Mouse (Mus musculus): ENCODE data around the gene Ptprg. TPM values are rescaled to one million over a fixed set of nuclear protein-coding genes. Genes with fewer than 3 reads are reported as not detected.
A peak's percentile ranks its signal among the peaks of the same experiment; 100 is the strongest.

Ptprg gene
- polyA plus RNA-seq, 1 experiment from 2014 or later = 45.4 TPM

DNA sequence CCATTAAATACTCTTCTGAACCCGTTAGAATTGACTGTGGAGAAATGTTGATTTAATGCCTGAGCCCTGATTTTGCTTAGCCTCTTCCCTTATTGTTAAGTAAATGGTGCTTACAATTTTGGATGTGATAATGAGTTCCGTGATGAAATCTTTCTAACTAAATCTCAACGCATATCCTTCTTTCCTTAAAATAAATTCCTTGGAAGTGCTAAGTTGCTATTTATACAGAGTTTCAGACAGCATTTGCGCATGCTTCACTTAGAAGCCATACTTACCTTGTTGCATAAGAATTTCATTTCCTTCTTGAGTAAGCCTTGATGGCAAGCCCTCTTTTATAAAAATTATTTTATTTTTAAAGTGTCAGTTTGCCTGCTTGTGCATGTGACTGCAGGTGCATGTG, 70.2 kb downstream of the Ptprg start:
- H3K9ac ChIP-seq (replicated peaks) = no peak overlapping the region
- 79% methylated on average over 4 of the region's 4 CpGs for WGBS
- no peak overlapping the region for H3K4me3 ChIP-seq (replicated peaks)
- no peak for ATAC-seq
- H3K27ac ChIP-seq = no peak overlapping the region
- no peak overlapping the region for H3K4me2 ChIP-seq (replicated peaks)
- no peaks in the 10 kb centered on the region for H3K9me3 ChIP-seq
- H3K36me3 ChIP-seq = no peaks in the 10 kb centered on the region
- H3K27me3 ChIP-seq = no peaks in the 10 kb centered on the region
- peaks cover 35% of the 10 kb centered on the region for H3K4me1 ChIP-seq (replicated peaks)

DNA sequence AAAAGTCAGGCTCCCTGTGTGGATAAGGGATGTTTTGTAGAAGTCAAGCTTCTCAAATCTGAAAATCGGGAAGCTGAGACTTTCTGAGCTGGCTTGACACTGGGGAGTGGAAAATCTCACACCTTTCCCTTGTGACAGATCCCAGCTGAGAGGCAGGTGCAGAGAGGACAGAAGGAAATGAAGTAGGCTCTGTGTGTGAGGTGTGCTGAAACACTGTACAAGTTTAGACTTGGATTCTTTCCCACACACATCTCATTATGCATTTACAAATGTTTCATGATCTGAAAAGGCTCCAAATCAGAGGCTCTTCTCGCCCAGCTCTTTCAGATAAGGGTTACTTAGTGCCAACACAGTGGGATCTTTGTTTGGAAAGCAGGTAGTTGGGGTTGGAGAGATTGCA, 77.4 kb downstream of the Ptprg start:
- WGBS = 72% methylated on average over 2 of the region's 2 CpGs
- Histone ChIP-seq H3K9ac (replicated peaks) (no peak overlapping the region), H3K27ac (no peak overlapping the region), H3K4me2 (replicated peaks) (no peak overlapping the region), H3K9me3 (no peaks in the 10 kb centered on the region), H3K27me3 (no peaks in the 10 kb centered on the region), H3K36me3 (no peaks in the 10 kb centered on the region), H3K4me1 (replicated peaks) (no peaks in the 10 kb centered on the region), H3K4me3 (replicated peaks) (no peak overlapping the region)
- ATAC-seq = no peak

DNA sequence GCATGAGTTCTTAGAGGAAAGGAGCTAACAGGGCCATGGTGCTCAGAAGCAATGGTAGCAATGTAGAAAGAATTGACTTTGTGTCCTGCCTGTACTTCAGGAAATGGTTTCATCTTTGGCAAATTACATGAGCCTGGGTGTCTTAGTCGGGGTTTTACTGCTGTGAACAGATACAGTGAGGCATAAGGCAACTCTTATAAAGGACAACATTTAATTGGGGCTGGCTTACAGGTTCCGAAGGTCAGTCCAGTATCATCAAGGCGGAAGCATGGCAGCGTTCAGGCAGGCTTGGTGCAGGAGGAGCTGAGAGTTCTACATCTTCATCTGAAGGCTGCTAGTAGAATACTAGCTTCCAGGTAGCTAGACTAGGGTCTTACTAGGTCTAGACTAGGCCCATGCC, 78.2 kb downstream of the Ptprg start:
- Histone ChIP-seq H3K4me3 (replicated peaks) (no peak overlapping the region), H3K36me3 (no peaks in the 10 kb centered on the region), H3K4me1 (replicated peaks) (no peaks in the 10 kb centered on the region), H3K27me3 (no peaks in the 10 kb centered on the region), H3K27ac (no peak overlapping the region), H3K9ac (replicated peaks) (no peak overlapping the region), H3K4me2 (replicated peaks) (no peak overlapping the region), H3K9me3 (no peaks in the 10 kb centered on the region)
- no peak for ATAC-seq
- 95% methylated on average over 4 of the region's 4 CpGs for WGBS

- Histone ChIP-seq H3K27ac (no peak overlapping the region), H3K9me3 (no peaks in the 10 kb centered on the region), H3K36me3 (no peaks in the 10 kb centered on the region), H3K4me3 (replicated peaks) (no peak overlapping the region), H3K9ac (replicated peaks) (no peak overlapping the region), H3K4me2 (replicated peaks) (no peak overlapping the region), H3K4me1 (replicated peaks) (no peaks in the 10 kb centered on the region), H3K27me3 (no peaks in the 10 kb centered on the region)
- 87% methylated on average over 7 of the region's 7 CpGs for WGBS
- no peak for ATAC-seq
These were observed 84.3 kb downstream of the Ptprg start for GRCm38 (mm10) chr14:11637673-11638072.

DNA sequence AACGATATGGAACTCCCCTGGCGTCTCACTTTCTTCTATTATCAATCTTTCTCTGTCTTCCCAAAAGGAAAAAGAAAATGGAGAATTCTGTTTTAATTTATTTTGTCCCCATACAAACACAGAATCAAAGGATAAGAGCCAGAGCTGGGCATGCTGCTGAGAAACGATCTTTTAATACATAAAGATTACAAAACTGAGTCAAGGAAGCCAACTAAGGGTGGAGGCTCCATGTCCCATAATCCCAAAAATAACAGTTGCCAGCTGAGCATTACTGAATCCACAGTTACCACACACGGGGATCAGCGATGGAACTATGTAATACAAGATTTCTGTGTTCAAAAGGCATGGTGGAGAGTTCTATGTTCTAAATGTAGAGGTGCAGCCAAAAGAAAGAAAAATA, 86.0 kb downstream of the Ptprg start:
- H3K27ac ChIP-seq = no peak overlapping the region
- H3K4me3 ChIP-seq (replicated peaks) = no peak overlapping the region
- H3K9me3 ChIP-seq = no peaks in the 10 kb centered on the region
- H3K27me3 ChIP-seq = no peaks in the 10 kb centered on the region
- 93% methylated on average over 5 of the region's 5 CpGs for WGBS
- no peak for ATAC-seq
- no peak overlapping the region for H3K9ac ChIP-seq (replicated peaks)
- H3K36me3 ChIP-seq = no peaks in the 10 kb centered on the region
- no peak overlapping the region for H3K4me2 ChIP-seq (replicated peaks)
- no peaks in the 10 kb centered on the region for H3K4me1 ChIP-seq (replicated peaks)

DNA sequence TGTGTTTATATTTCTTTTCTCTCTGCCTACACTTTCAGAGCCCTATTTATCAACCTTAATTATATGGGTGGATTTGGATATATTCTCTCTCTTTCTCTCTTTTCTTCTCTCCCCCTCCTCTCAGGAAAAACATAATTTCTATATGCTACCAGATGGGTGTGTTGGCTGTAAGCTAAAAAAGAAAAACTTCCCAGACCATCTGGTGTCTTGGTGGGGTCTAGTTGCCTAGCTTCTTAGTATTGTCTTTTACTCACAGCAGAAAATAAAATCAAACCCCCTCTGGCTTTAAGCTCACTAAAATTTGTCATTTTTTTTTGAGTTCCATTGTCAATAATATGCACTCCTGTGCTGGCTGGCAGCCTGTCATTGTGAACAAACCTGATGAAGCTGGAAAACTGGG, 87.0 kb downstream of the Ptprg start:
- no peaks in the 10 kb centered on the region for H3K9me3 ChIP-seq
- no peaks in the 10 kb centered on the region for H3K27me3 ChIP-seq
- no peaks in the 10 kb centered on the region for H3K4me1 ChIP-seq (replicated peaks)
- H3K4me2 ChIP-seq (replicated peaks) = no peak overlapping the region
- H3K4me3 ChIP-seq (replicated peaks) = no peak overlapping the region
- no peak overlapping the region for H3K9ac ChIP-seq (replicated peaks)
- no peak for ATAC-seq
- H3K27ac ChIP-seq = no peak overlapping the region
- no peaks in the 10 kb centered on the region for H3K36me3 ChIP-seq

GRCm38 (mm10) chr14:11640996-11641395, 87.7 kb downstream of the Ptprg start:
- no peak for ATAC-seq
- WGBS = 98% methylated on average over 3 of the region's 3 CpGs

GRCm38 (mm10) chr14:11642977-11643376, 89.6 kb downstream of the Ptprg start:
- no peaks in the 10 kb centered on the region for H3K9me3 ChIP-seq
- H3K4me3 ChIP-seq (replicated peaks) = no peak overlapping the region
- WGBS = 100% methylated on average over 1 of the region's 1 CpGs

More at GRCm38 (mm10) chr14:11640996-11641395, 87.7 kb downstream of the Ptprg start:
- no peak overlapping the region for H3K4me2 ChIP-seq (replicated peaks)
- H3K27me3 ChIP-seq = no peaks in the 10 kb centered on the region
- H3K36me3 ChIP-seq = no peaks in the 10 kb centered on the region
- H3K4me3 ChIP-seq (replicated peaks) = no peak overlapping the region
- H3K9me3 ChIP-seq = no peaks in the 10 kb centered on the region
- no peaks in the 10 kb centered on the region for H3K4me1 ChIP-seq (replicated peaks)
- H3K9ac ChIP-seq (replicated peaks) = no peak overlapping the region
- H3K27ac ChIP-seq = no peak overlapping the region

DNA sequence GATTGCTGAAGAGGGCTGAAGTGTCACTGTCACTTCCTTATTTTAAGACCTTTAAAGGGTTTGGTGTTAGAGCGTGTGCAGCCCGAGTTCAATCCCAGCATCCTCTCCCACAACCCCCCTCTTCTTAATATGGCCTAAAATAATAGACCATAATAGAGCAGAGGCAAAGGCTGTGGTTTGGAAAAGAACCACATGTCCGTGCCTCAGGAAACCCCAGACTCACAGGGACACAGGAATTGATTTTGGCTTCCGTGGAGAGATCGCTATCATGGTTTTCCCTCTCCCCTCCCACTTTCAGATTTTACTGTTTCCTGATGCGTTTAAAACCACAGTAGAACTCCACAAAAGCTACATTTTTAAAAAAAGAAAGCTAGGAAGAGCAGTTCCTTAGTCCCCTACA, 104.0 kb downstream of the Ptprg start:
- WGBS = 90% methylated on average over 6 of the region's 6 CpGs
- H3K27me3 ChIP-seq = no peaks in the 10 kb centered on the region; the same call in 1 of the 2 replicates
- no peak for ATAC-seq
- H3K9ac ChIP-seq (replicated peaks) = no peak overlapping the region
- H3K4me2 ChIP-seq (replicated peaks) = no peak overlapping the region
- peaks cover 4% of the 10 kb centered on the region; the same call in 1 of the 2 replicates for H3K4me1 ChIP-seq (replicated peaks)
- H3K9me3 ChIP-seq = no peaks in the 10 kb centered on the region; the same call in 1 of the 2 replicates
- no peak overlapping the region for H3K27ac ChIP-seq
- no peak overlapping the region for H3K4me3 ChIP-seq (replicated peaks)
- no peaks in the 10 kb centered on the region for H3K36me3 ChIP-seq

More at GRCm38 (mm10) chr14:11642977-11643376, 89.6 kb downstream of the Ptprg start:
- ATAC-seq = no peak
- Histone ChIP-seq H3K9ac (replicated peaks) (no peak overlapping the region), H3K27me3 (no peaks in the 10 kb centered on the region), H3K4me2 (replicated peaks) (no peak overlapping the region), H3K4me1 (replicated peaks) (no peaks in the 10 kb centered on the region), H3K27ac (no peak overlapping the region), H3K36me3 (no peaks in the 10 kb centered on the region)

DNA sequence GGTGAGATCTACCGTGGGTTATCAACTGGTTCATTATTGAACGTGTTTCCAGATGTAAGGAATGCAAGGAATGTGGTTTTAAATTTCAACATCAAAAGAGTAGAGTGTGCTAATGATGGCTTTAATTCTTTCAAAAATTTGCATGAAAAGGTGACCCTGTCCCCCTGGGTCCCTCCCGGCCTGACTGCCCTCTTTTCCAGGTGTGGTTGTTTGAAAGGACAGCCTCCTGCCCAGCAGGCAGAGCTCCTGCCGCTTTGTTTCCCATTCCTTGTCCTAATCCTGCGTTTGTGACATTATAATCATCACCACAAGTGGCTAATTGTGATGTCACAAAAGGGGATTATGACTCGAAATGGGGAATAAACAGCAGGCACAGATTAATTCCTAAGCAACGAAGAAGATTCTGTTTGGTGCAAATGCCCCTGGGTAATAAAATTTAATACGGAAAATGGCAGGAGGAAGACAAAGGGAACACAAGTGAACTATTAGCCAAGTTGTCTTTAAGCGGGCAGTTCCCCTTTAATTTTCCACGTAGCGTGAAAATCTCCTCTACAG, 110.4 kb downstream of the Ptprg start:
- no peak for ATAC-seq
- 9% methylated on average over 11 of the region's 11 CpGs for WGBS
- Histone ChIP-seq H3K9me3 (no peaks in the 10 kb centered on the region), H3K9ac (replicated peaks) (no peak overlapping the region), H3K4me3 (replicated peaks) (no peak overlapping the region), H3K27ac (no peak overlapping the region; the same call in 1 of the 2 replicates), H3K4me1 (replicated peaks) (peaks cover 40% of the 10 kb centered on the region), H3K27me3 (peaks cover 11% of the 10 kb centered on the region; the same call in 1 of the 2 replicates), H3K36me3 (no peaks in the 10 kb centered on the region), H3K4me2 (replicated peaks) (peak overlapping the region; percentile 18; the same call in 1 of the 2 replicates)

DNA sequence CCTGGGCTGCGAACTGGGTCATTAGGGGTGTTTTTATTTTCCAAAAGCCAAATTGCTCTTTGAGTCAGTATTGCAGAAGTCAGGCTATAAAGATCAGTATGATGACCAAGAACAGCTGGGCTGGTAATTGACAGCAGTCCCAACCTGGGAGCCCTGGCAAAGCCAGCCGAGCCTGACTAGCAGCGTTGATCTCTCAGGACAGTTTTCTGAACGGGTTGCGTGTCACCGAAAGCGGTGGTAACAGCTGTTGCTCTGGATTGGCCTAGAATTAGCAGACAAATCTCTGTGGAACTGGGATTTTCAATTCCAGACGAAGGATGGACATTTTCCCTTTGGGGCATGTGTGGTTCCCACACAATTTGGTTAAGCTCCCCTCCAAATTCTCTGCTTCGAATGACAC, 111.0 kb downstream of the Ptprg start:
- Histone ChIP-seq H3K27me3 (peaks cover 11% of the 10 kb centered on the region; the same call in 1 of the 2 replicates), H3K4me1 (replicated peaks) (peaks cover 40% of the 10 kb centered on the region), H3K27ac (no peak overlapping the region; the same call in 1 of the 2 replicates), H3K9ac (replicated peaks) (no peak overlapping the region), H3K4me3 (replicated peaks) (no peak overlapping the region), H3K9me3 (no peaks in the 10 kb centered on the region), H3K36me3 (no peaks in the 10 kb centered on the region), H3K4me2 (replicated peaks) (0 out of 2 replicates have a peak overlapping the region, but pooled peaks have one; percentile 18)
- 15% methylated on average over 9 of the region's 9 CpGs for whole genome bisulfite sequencing
- no peak for ATAC-seq

DNA sequence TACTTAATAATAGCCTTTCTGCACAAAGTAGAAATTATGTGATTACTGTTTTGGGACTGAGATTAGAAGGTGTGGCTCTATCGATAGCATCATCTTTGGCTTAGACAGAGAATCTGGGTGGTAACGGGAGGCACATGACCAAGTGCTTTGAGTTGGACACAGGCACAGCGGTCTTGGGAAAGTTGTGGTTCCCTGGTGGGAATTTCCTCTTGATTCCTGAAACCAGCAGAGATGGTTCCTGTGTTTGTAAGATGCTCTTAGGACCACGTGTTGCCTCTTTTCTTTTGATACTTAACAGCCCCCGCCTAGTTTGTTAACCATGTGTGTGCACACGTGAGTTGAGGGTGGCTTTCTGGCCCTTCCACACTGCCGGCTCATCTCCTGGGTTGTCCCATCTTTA, 111.7 kb downstream of the Ptprg start:
- ATAC-seq = no peak
- no peak overlapping the region for H3K27ac ChIP-seq
- H3K27me3 ChIP-seq = peaks cover 13% of the 10 kb centered on the region; the same call in 1 of the 2 replicates
- WGBS = 70% methylated on average over 7 of the region's 7 CpGs
- no peak overlapping the region for H3K4me2 ChIP-seq (replicated peaks)
- H3K4me1 ChIP-seq (replicated peaks) = peaks cover 44% of the 10 kb centered on the region
- H3K9ac ChIP-seq (replicated peaks) = no peak overlapping the region
- H3K4me3 ChIP-seq (replicated peaks) = no peak overlapping the region
- H3K36me3 ChIP-seq = no peaks in the 10 kb centered on the region
- H3K9me3 ChIP-seq = no peaks in the 10 kb centered on the region

GRCm38 (mm10) chr14:11667762-11668161, 114.4 kb downstream of the Ptprg start:
- peak; percentile 71 for ATAC-seq
- Histone ChIP-seq H3K36me3 (no peaks in the 10 kb centered on the region), H3K27me3 (0 out of 2 replicates have a peak, but pooled peaks cover 13% of the 10 kb centered on the region), H3K27ac (no peak overlapping the region), H3K4me1 (replicated peaks) (peaks cover 60% of the 10 kb centered on the region), H3K4me3 (replicated peaks) (no peak overlapping the region), H3K9me3 (no peaks in the 10 kb centered on the region), H3K4me2 (replicated peaks) (no peak overlapping the region), H3K9ac (replicated peaks) (no peak overlapping the region)
- WGBS = 4% methylated on average over 3 of the region's 3 CpGs
